Mouse (Mus musculus) heart, postnatal 10 days (tissue): Measurements from ENCODE around the gene Pmepa1. TPM values are rescaled to one million over a fixed set of nuclear protein-coding genes. Genes with fewer than 3 reads are reported as not detected.
A peak's percentile ranks its signal among the peaks of the same experiment; 100 is the strongest.

Source experiments
- DNase-seq, 2 experiments: peaks; one replicate each; pipeline ENCODE4 v3.0.0; 2021
- intact Hi-C: fragments of 180-260 bp; cut with DNase I; formaldehyde crosslinking; loops from one replicate; pipeline ENCODE4 v1.15.1; 2025
- total RNA-seq, 2 experiments: library from RNA; stranded (reverse); gene quantifications; 2 replicates each; pipeline ENCODE4 v1.2.3; 2021

The Pmepa1 gene
- total RNA-seq, 2 experiments from 2014 or later: 55.1 to 57.2 TPM

- DNase-seq: peak; percentile 89 to 92
- intact Hi-C loops: loop anchor here (2.0 to 10.0 kb wide), 2 partner anchors 17 to 233 kb away; partner anchors contain the start of gene Rbm38
These were observed 18.7 kb downstream of the Pmepa1 start for GRCm38 (mm10) chr2:173257610-173258009.

DNA sequence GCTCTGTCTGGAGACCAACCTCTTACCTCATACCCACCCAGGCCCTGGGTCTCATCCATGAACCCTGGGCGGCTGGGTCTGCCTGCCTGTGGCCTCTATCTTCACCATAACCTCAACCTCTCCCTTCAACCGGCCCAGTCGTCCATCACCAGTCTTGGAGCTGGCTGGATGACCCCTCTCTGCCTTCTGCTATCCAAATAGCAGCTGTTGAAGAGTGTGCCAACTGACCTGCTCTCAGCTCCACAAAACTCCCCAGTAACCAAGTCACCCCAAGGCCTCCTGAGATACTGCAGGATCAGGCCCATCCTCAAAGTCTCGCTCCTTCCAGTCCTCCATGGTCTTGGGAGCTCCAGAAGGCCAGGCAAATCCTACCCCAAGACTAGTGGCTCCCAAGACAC, 19.8 kb downstream of the Pmepa1 start:
- no peak for DNase-seq
- intact Hi-C loops: loop anchor here (2.0 to 10.0 kb wide), 2 partner anchors 18 to 232 kb away; partner anchors contain the start of gene Rbm38

GRCm38 (mm10) chr2:173255810-173256551, 20.4 kb downstream of the Pmepa1 start:
- DNase-seq: no peak
- intact Hi-C loops: loop anchor here (2.0 to 10.0 kb wide), 2 partner anchors 19 to 231 kb away; partner anchors contain the start of gene Rbm38

- DNase-seq: no peak
- intact Hi-C loops: loop anchor here (10.0 kb wide), 1 partner anchor 229 kb away; the partner anchor contains the start of gene Rbm38
These were observed 22.3 kb downstream of the Pmepa1 start for GRCm38 (mm10) chr2:173253761-173254662.

DNA sequence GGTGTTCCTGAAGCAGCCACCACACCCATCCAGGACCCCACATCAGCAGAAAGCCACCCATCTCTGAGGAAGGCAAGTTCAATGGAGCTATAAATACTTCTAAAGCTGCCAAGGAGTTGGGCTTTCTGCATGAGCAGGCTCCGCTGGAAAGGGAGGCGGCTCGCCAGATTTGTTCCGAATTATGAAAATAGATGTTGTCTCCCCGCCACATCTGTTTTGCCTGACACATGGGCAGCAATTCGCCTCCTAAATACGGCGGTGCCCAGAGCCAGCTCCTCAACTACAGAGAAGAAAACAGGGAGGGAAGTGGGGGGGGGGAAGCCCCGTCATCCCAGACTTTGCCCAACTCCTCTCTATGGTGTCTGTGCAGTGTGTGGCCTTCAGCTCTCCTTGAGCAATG, 24.7 kb downstream of the Pmepa1 start:
- peak in 1 of 2 experiments; percentile 61 for DNase-seq
- intact Hi-C loops: loop anchor here (10.0 kb wide), 1 partner anchor 227 kb away; the partner anchor contains the start of gene Rbm38

GRCm38 (mm10) chr2:173251133-173251532, 25.2 kb downstream of the Pmepa1 start:
- intact Hi-C loops: loop anchor here (10.0 kb wide), 1 partner anchor 226 kb away; the partner anchor contains the start of gene Rbm38
- peak; percentile 57 to 58 for DNase-seq

DNA sequence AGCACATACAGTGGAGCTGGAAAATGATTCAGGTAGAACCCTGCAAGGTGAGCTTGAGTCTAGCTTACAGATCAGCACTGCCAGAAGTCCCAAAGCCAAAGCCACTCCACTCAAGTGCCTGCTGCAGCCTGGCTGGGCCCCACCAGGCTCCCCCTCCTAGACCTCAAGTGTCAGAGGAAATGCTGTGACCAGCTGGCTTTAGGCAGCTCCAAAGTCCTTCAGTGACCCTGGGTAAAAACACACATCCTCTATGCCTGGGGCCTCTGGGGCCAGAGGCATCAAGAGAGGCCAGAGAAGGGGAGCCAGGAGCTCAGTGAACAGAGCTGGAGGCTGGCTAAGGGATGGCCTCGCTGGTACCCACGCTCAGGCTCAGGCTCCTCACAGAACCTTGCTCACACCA, 25.9 kb downstream of the Pmepa1 start:
- intact Hi-C loops: loop anchor here (10.0 kb wide), 1 partner anchor 226 kb away; the partner anchor contains the start of gene Rbm38
- DNase-seq: peak; percentile 58 to 66

DNA sequence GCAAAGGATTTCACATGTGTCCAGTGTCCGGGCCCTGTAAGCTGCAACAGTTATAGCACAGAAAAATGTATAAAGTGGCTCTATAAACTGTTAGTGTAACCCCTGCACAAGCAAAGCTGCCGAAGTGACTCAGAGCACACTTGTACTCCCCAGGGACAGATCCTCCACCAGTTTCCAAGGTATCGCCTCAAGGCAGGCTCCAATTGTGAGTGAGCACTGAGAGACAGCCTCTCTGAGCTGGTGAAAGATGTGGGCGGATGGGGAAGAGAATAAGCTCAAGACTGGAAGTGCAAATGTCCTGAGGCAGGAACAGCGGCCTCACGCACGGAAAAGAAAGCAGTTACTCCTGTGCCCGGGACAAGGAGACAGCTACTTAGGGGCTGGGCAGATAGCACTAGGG, 26.4 kb downstream of the Pmepa1 start:
- intact Hi-C loops: loop anchor here (10.0 kb wide), 1 partner anchor 225 kb away; the partner anchor contains the start of gene Rbm38
- DNase-seq: no peak

- DNase-seq: no peak
- intact Hi-C loops: no loop called here
These were observed 26.9 kb downstream of the Pmepa1 start for GRCm38 (mm10) chr2:173249386-173249785.

DNA sequence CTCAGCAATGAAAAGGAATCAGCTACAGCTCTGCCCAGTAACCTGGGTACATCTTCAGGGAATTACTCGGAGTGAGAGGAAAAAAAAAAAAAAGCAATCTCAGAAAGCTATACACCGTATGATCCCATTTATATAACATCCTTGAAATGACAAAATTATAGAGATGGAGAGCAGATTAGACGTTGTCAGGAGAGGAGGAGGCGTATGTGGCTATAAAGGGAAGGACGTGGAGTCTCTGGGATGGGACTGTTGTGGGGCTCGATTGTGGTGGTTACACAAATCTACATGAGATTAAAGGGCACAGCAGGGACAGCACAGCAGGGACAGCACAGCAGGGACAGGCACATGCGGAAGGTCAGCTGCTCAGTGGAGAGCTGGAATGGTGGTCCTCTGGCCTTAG, 27.5 kb downstream of the Pmepa1 start:
- intact Hi-C loops: no loop called here
- no peak for DNase-seq

- intact Hi-C loops: no loop called here
- DNase-seq: no peak
These were observed 28.4 kb downstream of the Pmepa1 start for GRCm38 (mm10) chr2:173247911-173248310.

DNA sequence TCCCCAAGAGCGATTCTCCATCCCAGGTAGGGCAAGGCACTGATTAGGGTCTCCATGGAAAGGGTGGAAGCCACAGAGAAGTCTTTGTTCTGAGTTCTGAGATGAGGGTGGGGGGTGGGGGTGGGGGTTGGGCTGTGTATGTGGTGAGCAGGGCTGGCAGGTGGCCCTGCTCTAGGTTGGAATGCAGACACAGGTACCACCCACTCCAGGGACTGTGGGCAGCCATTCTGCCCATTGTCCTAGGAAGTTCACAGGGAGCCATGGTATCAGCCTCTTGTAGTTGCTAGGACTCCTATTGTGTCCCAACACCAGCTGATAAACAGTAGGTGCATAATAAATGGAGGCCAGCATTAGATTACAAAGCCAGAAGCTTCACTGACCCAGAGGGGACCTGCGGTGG, 29.1 kb downstream of the Pmepa1 start:
- intact Hi-C loops: no loop called here
- DNase-seq: no peak

DNA sequence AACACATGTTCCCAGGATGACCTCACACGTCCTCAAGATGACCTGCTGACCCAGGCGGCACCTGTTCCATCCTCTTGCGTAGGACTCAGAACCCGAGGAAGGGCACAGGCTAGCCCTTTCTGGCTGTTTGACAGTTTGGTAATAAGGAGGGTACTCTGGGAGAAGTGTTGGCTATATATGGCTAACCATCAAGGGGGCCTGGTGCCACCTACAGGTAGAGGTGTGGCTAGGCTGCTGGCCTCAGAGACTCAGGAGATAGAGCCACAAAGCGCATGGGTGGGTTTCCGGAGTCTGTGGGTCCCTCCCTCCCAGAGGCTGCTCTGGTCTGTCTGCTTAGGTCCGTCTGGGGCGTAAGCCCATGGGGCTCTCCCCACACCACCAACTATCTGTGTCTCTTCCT, 29.6 kb downstream of the Pmepa1 start:
- intact Hi-C loops: no loop called here
- DNase-seq: no peak

GRCm38 (mm10) chr2:173245258-173245657, 31.1 kb downstream of the Pmepa1 start:
- intact Hi-C loops: no loop called here
- DNase-seq: no peak

DNA sequence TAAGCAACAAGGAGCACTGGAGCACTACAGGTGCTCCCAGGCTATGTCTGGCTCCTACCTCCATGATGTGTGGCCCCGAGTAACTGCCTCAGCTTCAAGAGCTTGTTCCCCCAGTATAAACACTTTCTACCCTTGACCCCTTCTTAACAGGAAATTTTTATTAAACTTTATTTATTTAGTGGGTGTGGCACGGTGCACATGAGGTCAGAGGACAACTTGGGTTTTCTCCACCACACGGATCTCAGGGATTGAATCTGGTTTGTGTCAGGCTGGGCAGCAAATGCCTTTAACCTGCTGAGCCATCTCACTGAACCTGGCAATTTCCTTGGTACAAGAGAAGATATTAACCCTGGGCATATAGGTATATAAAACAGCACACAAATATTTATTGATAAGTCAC, 32.2 kb downstream of the Pmepa1 start:
- intact Hi-C loops: no loop called here
- no peak for DNase-seq

DNA sequence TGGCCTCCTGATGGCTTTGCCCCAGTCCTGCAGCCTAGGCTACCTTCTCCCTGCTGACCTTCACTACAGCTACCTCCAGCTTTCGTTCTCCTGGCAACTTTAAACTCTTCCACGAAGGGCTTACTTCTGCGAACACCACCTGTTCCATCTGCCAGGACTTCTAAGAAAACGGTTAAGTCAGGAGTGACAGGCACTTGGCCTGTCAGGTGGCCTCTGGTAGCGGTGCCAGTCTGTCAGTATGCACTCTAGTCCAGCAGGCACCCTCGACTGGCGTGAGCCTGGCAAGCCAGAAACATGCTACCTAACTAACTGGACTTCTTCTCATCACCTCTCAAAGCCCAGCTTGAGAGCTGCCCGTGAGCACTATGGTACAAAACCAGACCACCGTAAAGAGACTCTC, 32.7 kb downstream of the Pmepa1 start:
- DNase-seq: no peak
- intact Hi-C loops: no loop called here

DNA sequence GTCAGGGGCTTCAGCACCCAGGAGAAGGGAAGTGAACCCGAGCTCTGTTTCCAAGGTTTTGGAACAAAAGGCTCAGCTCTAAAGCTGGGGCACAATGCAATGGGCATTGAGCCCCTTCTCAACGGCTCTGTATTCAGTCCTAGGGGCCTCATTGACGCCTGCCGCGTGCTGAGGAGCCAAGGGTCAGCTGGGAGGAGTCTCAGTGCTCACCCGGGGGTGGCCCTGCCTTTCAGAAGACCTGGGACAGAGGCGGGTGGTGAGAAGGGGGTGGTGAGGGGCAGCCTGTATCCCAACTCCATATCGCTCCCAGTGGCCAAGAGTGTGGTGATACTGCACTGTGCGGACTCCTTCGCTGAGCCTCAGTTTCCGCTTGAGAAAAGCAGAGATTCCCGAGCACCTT, 33.5 kb downstream of the Pmepa1 start:
- intact Hi-C loops: no loop called here
- DNase-seq: no peak

GRCm38 (mm10) chr2:173240738-173241137, 35.6 kb downstream of the Pmepa1 start:
- intact Hi-C loops: no loop called here
- no peak for DNase-seq

GRCm38 (mm10) chr2:173238522-173238921, 37.8 kb downstream of the Pmepa1 start:
- intact Hi-C loops: no loop called here
- DNase-seq: no peak

DNA sequence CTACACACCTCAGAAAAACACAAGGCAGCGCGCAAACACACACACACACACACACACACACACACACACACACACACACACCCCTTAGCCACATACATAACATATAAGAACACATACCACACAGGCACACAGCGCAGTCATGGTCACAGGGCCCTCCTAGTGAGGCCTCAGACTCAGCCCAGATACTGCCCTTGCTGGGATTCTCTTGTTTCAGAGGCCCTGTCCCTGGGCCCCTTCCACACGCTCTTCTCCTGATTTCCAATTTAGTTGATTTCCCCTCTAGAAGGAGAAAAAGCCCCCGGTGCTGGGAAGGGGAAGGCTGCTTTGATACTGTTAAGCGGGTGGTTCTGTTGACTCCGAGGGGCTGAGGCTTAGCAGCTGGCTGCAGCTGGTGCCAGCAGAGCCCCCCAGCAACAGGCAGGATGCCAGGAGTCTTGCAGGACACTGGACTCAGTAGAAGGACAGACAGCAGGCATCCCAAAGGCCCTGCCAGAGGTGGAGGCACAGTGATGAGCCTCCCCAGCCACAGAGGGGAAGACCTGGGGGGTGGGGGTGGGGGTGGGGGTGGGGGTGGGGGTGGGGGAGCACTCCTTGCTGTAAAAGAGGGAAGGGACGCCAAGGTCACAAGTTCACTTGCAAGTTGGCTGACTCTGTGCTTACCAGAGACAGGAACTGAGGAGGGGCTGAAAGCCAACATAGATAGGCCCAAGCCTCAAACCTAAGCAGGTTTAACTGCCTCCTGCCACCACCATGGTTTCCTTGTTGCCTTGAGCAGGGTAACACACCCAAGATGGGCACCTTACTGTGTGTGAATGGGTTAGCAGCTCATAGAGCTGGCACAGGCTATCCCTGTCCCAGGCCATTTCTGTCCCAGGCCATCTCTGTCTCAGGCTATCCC, 40.6 kb downstream of the Pmepa1 start:
- DNase-seq: no peak
- intact Hi-C loops: no loop called here
